Mouse (Mus musculus): ENCODE results near the gene Palm2.

DNA sequence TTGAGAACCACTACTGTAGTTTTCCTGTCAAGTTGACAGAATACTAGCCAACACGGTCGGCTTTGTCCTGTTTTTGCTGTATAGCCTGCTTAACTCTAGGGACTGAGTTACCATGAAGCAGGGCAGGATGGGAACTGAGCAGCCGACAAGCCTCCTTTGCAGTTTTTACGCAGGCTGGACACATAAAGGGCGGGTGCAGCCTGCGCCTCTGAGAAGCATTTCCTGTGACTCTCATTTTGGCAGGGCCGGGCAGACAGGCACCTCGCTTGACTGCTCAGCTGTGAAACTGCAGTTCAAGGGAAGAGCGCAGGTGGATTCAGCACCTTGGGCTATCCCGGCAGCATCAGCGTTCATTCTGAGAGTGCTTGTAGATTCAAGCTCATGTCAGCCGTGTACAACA is 247.5 kb downstream of the Palm2 start:
- TF ChIP-seq CTCF (IDR thresholded peaks at IDR 0.05; ENCODE audit: low read depth) (no peak), EP300 (IDR thresholded peaks at IDR 0.05; ENCODE audit: low read depth) (no peak)

All from liver, embryonic 14.5 days (tissue).